Mouse (Mus musculus) spleen, postnatal 10 days (tissue): Measurements from ENCODE around the gene Vapb.

Source experiments
- DNase-seq, 2 experiments: peaks; one replicate each; pipeline ENCODE4 v3.0.0; 2021 to 2022; ENCODE audit warnings: low spot score in 2 of 2

Vapb gene

GRCm38 (mm10) chr2:173791904-173792757 is 54.8 kb downstream of the Vapb start:
- no peak for DNase-seq

- no peak for DNase-seq
These were observed 56.7 kb downstream of the Vapb start for GRCm38 (mm10) chr2:173794018-173794417.

GRCm38 (mm10) chr2:173794531-173795510 is 57.5 kb downstream of the Vapb start:
- no peak for DNase-seq

- no peak for DNase-seq
These were observed 58.7 kb downstream of the Vapb start for GRCm38 (mm10) chr2:173795801-173796673.

GRCm38 (mm10) chr2:173796674-173796963 is 59.3 kb downstream of the Vapb start:
- no peak for DNase-seq

GRCm38 (mm10) chr2:173799513-173799912 is 62.2 kb downstream of the Vapb start:
- no peak for DNase-seq

- DNase-seq, result no peak
These were observed 63.3 kb downstream of the Vapb start for GRCm38 (mm10) chr2:173800566-173800965.

GRCm38 (mm10) chr2:173801405-173801876 is 64.1 kb downstream of the Vapb start:
- no peak for DNase-seq

- no peak for DNase-seq
These were observed 64.9 kb downstream of the Vapb start for GRCm38 (mm10) chr2:173802176-173802575.

GRCm38 (mm10) chr2:173802956-173803355 is 65.6 kb downstream of the Vapb start:
- no peak for DNase-seq

GRCm38 (mm10) chr2:173803827-173804226 is 66.5 kb downstream of the Vapb start:
- DNase-seq, result no peak

- DNase-seq, result no peak
These were observed 69.3 kb downstream of the Vapb start for GRCm38 (mm10) chr2:173806621-173807020.

- no peak for DNase-seq
These were observed 71.6 kb downstream of the Vapb start for GRCm38 (mm10) chr2:173808942-173809341.

GRCm38 (mm10) chr2:173810036-173810850 is 72.9 kb downstream of the Vapb start:
- DNase-seq, result no peak

- no peak for DNase-seq
These were observed 73.5 kb downstream of the Vapb start for GRCm38 (mm10) chr2:173810851-173811130.

- no peak for DNase-seq
These were observed 74.5 kb downstream of the Vapb start for GRCm38 (mm10) chr2:173811850-173812249.

- DNase-seq, result no peak
These were observed 75.8 kb downstream of the Vapb start for GRCm38 (mm10) chr2:173813071-173813470.

- no peak for DNase-seq
These were observed 89.0 kb downstream of the Vapb start for GRCm38 (mm10) chr2:173826287-173826686.

- no peak for DNase-seq
These were observed 89.9 kb downstream of the Vapb start for GRCm38 (mm10) chr2:173827228-173827627.

- no peak for DNase-seq
These were observed 90.8 kb downstream of the Vapb start for GRCm38 (mm10) chr2:173828134-173828533.
